In the genomic region with DNA sequence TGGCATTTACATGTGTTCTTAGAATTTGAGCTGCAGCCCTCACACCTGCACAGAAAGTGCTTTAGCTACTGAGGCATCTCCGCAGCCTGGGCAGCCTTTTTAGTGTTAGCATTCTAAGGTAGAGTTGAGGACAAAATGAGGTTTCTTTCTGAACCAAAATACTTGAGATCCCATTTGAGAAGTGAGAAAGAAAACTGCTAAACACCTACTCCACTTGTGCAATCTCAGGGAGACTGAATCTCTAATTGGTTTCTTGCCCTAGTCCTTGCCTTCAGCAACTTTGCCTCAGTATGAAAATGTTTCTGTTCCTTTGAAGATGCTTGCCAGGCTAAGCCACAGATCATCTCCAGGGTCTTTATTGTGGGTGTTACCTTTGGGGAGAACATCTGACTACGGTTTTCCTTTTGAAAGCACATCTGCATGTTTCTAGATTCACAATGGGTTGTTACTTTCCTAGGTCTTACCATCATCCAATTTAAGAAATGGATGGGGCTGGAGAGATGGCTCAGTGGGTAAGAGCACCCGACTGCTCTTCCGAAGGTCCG, we compare ENCODE assay signal across 23 mouse cellular contexts. TPM values are rescaled to one million over a fixed set of nuclear protein-coding genes. Genes with fewer than 3 reads are reported as not detected.
DNase-seq lines count a peak whose midpoint lies in the region; TF ChIP-seq lines count a peak whose summit lies in the region.
"Had no signal": no experiment of that assay in that cellular context is flagged by ENCODE, and none has a peak within 500 bp of the region (broad histone marks: within the 10 kb centered on the region; RNA-seq: fewer than 3 reads in every experiment).

No protein-coding gene starts in this region.

- WGBS in thymus, adult 2 months = 27% methylated on average over 5 of the region's 5 CpGs

- DNase-seq in thymus, adult 2 months = peak; percentile 18
- no peak for DNase-seq in thymus, postnatal 4 days
- DNase-seq in T-cell, adult 2 months (ENCODE audit: low spot score) = peak; percentile 50
- DNase-seq in naive thymus-derived CD4-positive, alpha-beta T cell, adult 2 months (ENCODE audit: low read depth) = peak; percentile 71
- DNase-seq in right cerebral cortex, postnatal 36 days (ENCODE audit: low spot score in 2 of 2) = no peak
- no peak for DNase-seq in spleen, postnatal 36 days (ENCODE audit: low spot score in 2 of 2)
- DNase-seq: adrenal gland, adult 2 months; adrenal gland, postnatal 25 days; cerebellum, adult 11 months; cerebellum, adult 8-10 months; cerebellum, postnatal 14 days; embryo, embryonic 11 days; gastrocnemius, postnatal 10 days; heart, adult 2 months; heart, postnatal 14 days had no signal

- no peak for TF ChIP-seq CTCF in thymus, adult 2 months (IDR thresholded peaks at IDR 0.05; ENCODE audit: borderline replicate concordance, control insufficient read depth, extremely low read depth, insufficient read depth, low read length, poor library complexity)

- no peak overlapping the region for H3K4me3 ChIP-seq in thymus, adult 2 months (ENCODE audit: control insufficient read depth, insufficient read depth, low read length)
- H3K4me3 ChIP-seq: embryonic facial prominence, embryonic 15.5 days; erythroblast, embryonic 14.5 days; forebrain, embryonic 10.5 days; heart, adult 2 months; heart, embryonic 15.5 days; hindbrain, embryonic 13.5 days had no signal

- peaks cover 12% of the 10 kb centered on the region for H3K4me1 ChIP-seq in thymus, adult 2 months (replicated peaks; ENCODE audit: control insufficient read depth, insufficient read depth, low read length)
- H3K4me1 ChIP-seq: embryonic facial prominence, embryonic 15.5 days had no signal

- TF ChIP-seq POLR2A in thymus, adult 2 months (IDR thresholded peaks at IDR 0.05; ENCODE audit: control insufficient read depth, extremely low read depth, insufficient read depth, low read length, poor library complexity) = no peak

- peak overlapping the region; percentile 5; the same call in 1 of the 2 replicates for H3K27ac ChIP-seq in thymus, adult 2 months (ENCODE audit: control insufficient read depth, insufficient read depth, low read length)
- H3K27ac ChIP-seq: embryonic facial prominence, embryonic 15.5 days; forebrain, embryonic 10.5 days; heart, adult 2 months; heart, embryonic 15.5 days; hindbrain, embryonic 13.5 days; hindbrain, postnatal 0 days had no signal

- no peaks in the 10 kb centered on the region for H3K36me3 ChIP-seq in thymus, adult 2 months (ENCODE audit: control insufficient read depth, insufficient read depth, low read length)
- H3K36me3 ChIP-seq: heart, embryonic 15.5 days had no signal

- H3K27me3 ChIP-seq in thymus, adult 2 months (ENCODE audit: control insufficient read depth, insufficient read depth, low read length) = no peaks in the 10 kb centered on the region
- H3K27me3 ChIP-seq: embryonic facial prominence, embryonic 15.5 days; heart, embryonic 15.5 days; hindbrain, embryonic 13.5 days; Patski had no signal

RNA-seq across cellular contexts. Expression of a gene that starts 16.5 kb away (rescaled TPM):
- polyA plus RNA-seq in thymus, adult 2 months (2012; rRNA removed) = 29.8 and 31.0 TPM in 2 replicates

RNA-seq across cellular contexts. Expression of a gene that starts 23.8 kb away (rescaled TPM):
- polyA plus RNA-seq in thymus, adult 2 months (2012; rRNA removed) = 0.05 TPM in 1 of 2 replicates, not detected in the other
- polyA plus RNA-seq: adrenal gland, adult 2 months; erythroblast, embryonic 14.5 days; heart, adult 2 months had no signal

RNA-seq across cellular contexts. Expression of a gene that starts 45.2 kb away (rescaled TPM):
- 0.70 and 0.88 TPM in 2 replicates for polyA plus RNA-seq in thymus, adult 2 months (2012; rRNA removed)
- polyA plus RNA-seq: CD4-positive, CD25-positive, alpha-beta regulatory T cell, adult 4 months had no signal

RNA-seq across cellular contexts. Expression of a gene that starts 58.9 kb away (rescaled TPM):
- polyA plus RNA-seq in thymus, adult 2 months (2012; rRNA removed) = 70.4 and 89.4 TPM in 2 replicates

Comparison
In these comparisons a context has a peak if more than half of its experiments do, and no peak if none do; other contexts are left out.
1. DNase-seq: peak in thymus, adult 2 months (single experiment), T-cell, adult 2 months (single experiment) and naive thymus-derived CD4-positive, alpha-beta T cell, adult 2 months (single experiment); none in thymus, postnatal 4 days (single experiment), right cerebral cortex, postnatal 36 days (0 of 2) and spleen, postnatal 36 days (0 of 2).